Mouse (Mus musculus): ENCODE results near the gene Zfp319. TPM values are rescaled to one million over a fixed set of nuclear protein-coding genes. Genes with fewer than 3 reads are reported as not detected.

The Zfp319 gene
- polyA plus RNA-seq, 1 experiment, result not detected

- TF ChIP-seq POLR2A (IDR thresholded peaks at IDR 0.05; ENCODE audit: insufficient read depth, low read depth, low read length) (no peak), CTCF (IDR thresholded peaks at IDR 0.05; ENCODE audit: insufficient read depth, low read depth, low read length) (no peak)
- WGBS, result 53% methylated on average over 5 of the region's 5 CpGs
- Histone ChIP-seq H3K27ac (ENCODE audit: insufficient read depth, low read depth, low read length) (no peak overlapping the region), H3K4me3 (ENCODE audit: insufficient read depth, low read depth, low read length) (no peak overlapping the region), H3K4me1 (ENCODE audit: control insufficient read depth, insufficient read depth, low read length) (no peaks in the 10 kb centered on the region)
Measured at GRCm38 (mm10) chr8:95341721-95342120, 10.0 kb upstream of the Zfp319 start.

GRCm38 (mm10) chr8:95336363-95336762 is 4.6 kb upstream of the Zfp319 start:
- H3K27ac ChIP-seq (ENCODE audit: insufficient read depth, low read depth, low read length), result no peak overlapping the region
- no peak for TF ChIP-seq CTCF (IDR thresholded peaks at IDR 0.05; ENCODE audit: insufficient read depth, low read depth, low read length)
- TF ChIP-seq POLR2A (IDR thresholded peaks at IDR 0.05; ENCODE audit: insufficient read depth, low read depth, low read length), result no peak
- H3K4me1 ChIP-seq (ENCODE audit: control insufficient read depth, insufficient read depth, low read length), result 0 out of 2 replicates have a peak, but pooled peaks cover 3% of the 10 kb centered on the region
- H3K4me3 ChIP-seq (ENCODE audit: insufficient read depth, low read depth, low read length), result no peak overlapping the region

DNA sequence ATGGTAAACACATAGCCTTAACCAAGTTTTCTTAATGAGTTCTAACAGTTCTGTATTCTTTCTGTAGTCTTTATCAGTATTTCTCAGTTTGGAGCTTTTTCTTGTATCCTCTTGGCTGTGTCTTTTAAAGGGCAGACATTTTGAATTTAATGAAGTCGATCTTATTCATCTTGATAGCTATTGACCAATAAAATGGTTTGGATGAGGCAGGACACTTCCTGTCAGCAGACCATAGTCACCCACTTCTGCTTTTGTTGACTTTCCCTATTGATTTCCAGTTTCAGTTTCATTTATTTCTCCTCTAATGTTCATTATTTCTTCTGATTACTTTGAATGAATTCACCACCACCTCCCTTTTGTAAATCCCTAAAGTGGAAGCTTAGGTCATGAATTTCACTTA is 4.0 kb upstream of the Zfp319 start:
- Histone ChIP-seq H3K4me3 (ENCODE audit: insufficient read depth, low read depth, low read length) (no peak overlapping the region), H3K4me1 (ENCODE audit: control insufficient read depth, insufficient read depth, low read length) (0 out of 2 replicates have a peak, but pooled peaks cover 3% of the 10 kb centered on the region), H3K27ac (ENCODE audit: insufficient read depth, low read depth, low read length) (no peak overlapping the region)
- 100% methylated on average over 1 of the region's 1 CpGs for WGBS
- TF ChIP-seq POLR2A (IDR thresholded peaks at IDR 0.05; ENCODE audit: insufficient read depth, low read depth, low read length), result no peak
- no peak for TF ChIP-seq CTCF (IDR thresholded peaks at IDR 0.05; ENCODE audit: insufficient read depth, low read depth, low read length)

- Histone ChIP-seq H3K4me1 (ENCODE audit: control insufficient read depth, insufficient read depth, low read length) (peaks cover 8% of the 10 kb centered on the region), H3K4me3 (ENCODE audit: insufficient read depth, low read depth, low read length) (peak overlapping the region; percentile 85), H3K27ac (ENCODE audit: insufficient read depth, low read depth, low read length) (0 out of 2 replicates have a peak overlapping the region, but pooled peaks have one; percentile 34)
- TF ChIP-seq POLR2A (IDR thresholded peaks at IDR 0.05; ENCODE audit: insufficient read depth, low read depth, low read length), result no peak
- no peak for TF ChIP-seq CTCF (IDR thresholded peaks at IDR 0.05; ENCODE audit: insufficient read depth, low read depth, low read length)
- 15% methylated on average over 21 of the region's 21 CpGs for WGBS
Measured at GRCm38 (mm10) chr8:95332437-95333199, 868 bp upstream of the Zfp319 start.

GRCm38 (mm10) chr8:95331156-95331719 is 512 bp downstream of the Zfp319 start:
- H3K4me1 ChIP-seq (ENCODE audit: control insufficient read depth, insufficient read depth, low read length), result peaks cover 11% of the 10 kb centered on the region
- 0% methylated on average over 38 of the region's 38 CpGs for WGBS
- peak overlapping the region; percentile 85 for H3K4me3 ChIP-seq (ENCODE audit: insufficient read depth, low read depth, low read length)
- TF ChIP-seq CTCF (IDR thresholded peaks at IDR 0.05; ENCODE audit: insufficient read depth, low read depth, low read length), result no peak
- no peak for TF ChIP-seq POLR2A (IDR thresholded peaks at IDR 0.05; ENCODE audit: insufficient read depth, low read depth, low read length)
- peak overlapping the region; percentile 32; the same call in 1 of the 2 replicates for H3K27ac ChIP-seq (ENCODE audit: insufficient read depth, low read depth, low read length)

DNA sequence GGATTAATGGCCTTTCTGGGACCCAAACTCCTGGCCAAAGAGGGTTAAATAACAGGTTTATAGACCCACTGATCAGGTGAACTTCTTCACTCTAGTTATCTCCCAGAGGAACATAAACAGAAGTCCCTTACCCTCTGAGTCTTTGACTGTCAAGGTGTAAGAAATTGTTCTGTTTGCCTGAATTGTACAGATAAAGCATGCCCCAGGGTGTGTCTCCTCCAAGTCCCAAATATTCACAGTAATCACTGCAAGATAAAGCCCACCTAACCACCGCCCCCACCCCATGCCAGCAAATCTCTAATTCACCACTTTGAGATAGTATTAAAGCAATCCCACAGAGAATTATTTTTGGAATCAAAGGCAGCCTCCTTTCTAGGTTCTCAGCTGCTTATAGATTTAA is 1.4 kb downstream of the Zfp319 start:
- Histone ChIP-seq H3K4me3 (ENCODE audit: insufficient read depth, low read depth, low read length) (no peak overlapping the region), H3K4me1 (ENCODE audit: control insufficient read depth, insufficient read depth, low read length) (peaks cover 12% of the 10 kb centered on the region), H3K27ac (ENCODE audit: insufficient read depth, low read depth, low read length) (no peak overlapping the region)
- WGBS, result 43% methylated on average over 1 of the region's 1 CpGs
- TF ChIP-seq CTCF (IDR thresholded peaks at IDR 0.05; ENCODE audit: insufficient read depth, low read depth, low read length) (no peak), POLR2A (IDR thresholded peaks at IDR 0.05; ENCODE audit: insufficient read depth, low read depth, low read length) (no peak)

DNA sequence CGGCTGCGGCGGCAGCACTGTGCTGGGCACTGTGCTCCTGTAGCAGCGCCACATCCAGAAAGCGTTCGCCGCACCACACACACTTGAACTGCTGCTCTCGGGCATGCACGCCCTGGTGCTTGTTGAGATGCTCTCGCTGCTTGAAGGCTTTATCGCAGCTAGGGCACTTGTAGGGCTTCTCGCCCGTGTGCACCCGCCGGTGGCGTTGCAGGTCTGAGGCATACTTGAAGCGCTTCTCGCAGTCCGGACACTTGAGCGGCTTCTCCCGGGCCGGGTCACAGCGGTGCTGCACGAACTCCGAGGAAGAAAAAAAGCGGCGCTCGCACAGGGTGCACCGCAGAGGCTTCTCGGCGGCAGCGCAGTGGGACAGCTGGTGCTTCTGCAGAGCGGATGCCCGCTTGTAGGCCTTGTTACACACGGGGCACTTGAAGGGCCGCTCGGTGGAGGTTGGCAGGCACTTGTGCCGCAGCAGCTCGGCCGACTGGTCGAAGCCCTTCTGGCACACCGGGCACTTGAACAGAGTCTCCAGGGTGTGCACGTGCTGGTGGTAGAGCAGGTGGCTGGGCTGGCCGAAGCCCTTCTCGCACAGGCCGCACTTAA is 3.8 kb downstream of the Zfp319 start:
- H3K4me1 ChIP-seq (ENCODE audit: control insufficient read depth, insufficient read depth, low read length), result peaks cover 15% of the 10 kb centered on the region
- 90% methylated on average over 46 of the region's 46 CpGs for WGBS
- H3K4me3 ChIP-seq (ENCODE audit: insufficient read depth, low read depth, low read length), result no peak overlapping the region
- H3K27ac ChIP-seq (ENCODE audit: insufficient read depth, low read depth, low read length), result no peak overlapping the region
- TF ChIP-seq POLR2A (IDR thresholded peaks at IDR 0.05; ENCODE audit: insufficient read depth, low read depth, low read length), result no peak
- TF ChIP-seq CTCF (IDR thresholded peaks at IDR 0.05; ENCODE audit: insufficient read depth, low read depth, low read length), result no peak

DNA sequence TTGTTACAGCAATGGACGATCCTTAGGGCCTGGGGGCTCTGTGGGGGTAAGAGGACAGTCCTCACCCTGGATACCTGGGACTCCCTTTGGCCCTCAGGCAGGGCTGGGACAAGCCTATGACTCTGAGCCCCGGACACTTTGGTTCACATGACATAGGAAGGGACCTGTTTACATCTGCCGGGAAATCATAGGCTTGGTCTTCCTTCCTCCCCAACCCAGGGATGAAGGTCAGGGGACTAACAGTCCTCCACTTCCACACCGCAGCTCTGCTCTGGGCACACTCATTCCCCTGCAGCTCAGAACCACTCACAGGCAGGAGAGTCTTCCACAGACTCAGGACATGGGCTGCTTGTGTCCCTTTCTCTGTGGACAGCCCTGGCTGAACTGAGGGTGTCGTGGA is 4.9 kb downstream of the Zfp319 start:
- Histone ChIP-seq H3K4me3 (ENCODE audit: insufficient read depth, low read depth, low read length) (no peak overlapping the region), H3K4me1 (ENCODE audit: control insufficient read depth, insufficient read depth, low read length) (peaks cover 12% of the 10 kb centered on the region), H3K27ac (ENCODE audit: insufficient read depth, low read depth, low read length) (no peak overlapping the region)
- TF ChIP-seq POLR2A (IDR thresholded peaks at IDR 0.05; ENCODE audit: insufficient read depth, low read depth, low read length) (no peak), CTCF (IDR thresholded peaks at IDR 0.05; ENCODE audit: insufficient read depth, low read depth, low read length) (no peak)
- WGBS, result 79% methylated on average over 5 of the region's 5 CpGs

DNA sequence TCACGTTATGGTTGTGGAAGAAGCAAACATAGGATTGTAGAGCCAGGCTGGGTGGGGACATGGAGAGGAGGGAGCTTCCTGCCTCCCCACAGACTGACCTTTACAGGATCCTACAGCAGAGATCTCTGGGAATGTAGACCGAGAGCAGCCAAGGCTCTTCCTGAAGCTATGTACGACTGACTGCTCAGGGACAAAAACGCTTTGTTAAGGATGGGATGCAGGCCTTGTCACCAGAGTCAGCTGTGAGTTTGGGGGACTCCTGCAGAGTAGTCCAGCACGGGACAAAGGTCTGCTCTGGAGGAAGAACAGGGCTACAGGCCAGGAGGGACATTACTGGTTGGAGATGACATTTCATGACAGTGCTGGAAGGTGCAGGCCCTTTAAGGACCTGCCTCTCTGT is 7.1 kb downstream of the Zfp319 start:
- H3K27ac ChIP-seq (ENCODE audit: insufficient read depth, low read depth, low read length), result no peak overlapping the region
- no peak overlapping the region for H3K4me3 ChIP-seq (ENCODE audit: insufficient read depth, low read depth, low read length)
- peaks cover 22% of the 10 kb centered on the region for H3K4me1 ChIP-seq (ENCODE audit: control insufficient read depth, insufficient read depth, low read length)
- TF ChIP-seq CTCF (IDR thresholded peaks at IDR 0.05; ENCODE audit: insufficient read depth, low read depth, low read length), result no peak
- TF ChIP-seq POLR2A (IDR thresholded peaks at IDR 0.05; ENCODE audit: insufficient read depth, low read depth, low read length), result no peak
- WGBS, result 45% methylated on average over 5 of the region's 5 CpGs
